Mouse (Mus musculus): ENCODE measurements around the gene Olfr559. TPM values are rescaled to one million over a fixed set of nuclear protein-coding genes. Genes with fewer than 3 reads are reported as not detected.

Gene Olfr559
- not detected for polyA plus RNA-seq (2017; shearing (Covaris generic))

DNA sequence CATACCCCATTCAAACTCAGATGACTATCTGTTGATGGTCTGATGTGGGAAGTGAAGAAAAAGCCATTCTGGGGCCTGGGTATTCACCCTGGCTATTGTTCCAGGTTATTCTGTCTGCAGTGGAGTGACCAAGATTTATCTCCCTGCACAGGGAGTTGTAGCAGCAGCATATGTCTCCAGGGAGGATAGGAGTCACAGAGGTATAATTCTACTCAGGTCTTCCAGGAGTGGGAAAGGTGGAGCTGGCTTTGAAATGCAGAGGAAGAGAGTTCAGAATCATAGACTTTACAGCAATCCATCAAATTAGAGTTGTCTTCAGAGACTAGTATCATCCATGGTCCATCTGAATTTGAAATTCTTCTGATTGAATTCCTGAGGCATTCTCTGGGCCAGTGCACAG, at the start of gene Olfr559:
TSS of gene Olfr559 (minus strand) at position 101 of the 400 bp plus-strand sequence.

DNA sequence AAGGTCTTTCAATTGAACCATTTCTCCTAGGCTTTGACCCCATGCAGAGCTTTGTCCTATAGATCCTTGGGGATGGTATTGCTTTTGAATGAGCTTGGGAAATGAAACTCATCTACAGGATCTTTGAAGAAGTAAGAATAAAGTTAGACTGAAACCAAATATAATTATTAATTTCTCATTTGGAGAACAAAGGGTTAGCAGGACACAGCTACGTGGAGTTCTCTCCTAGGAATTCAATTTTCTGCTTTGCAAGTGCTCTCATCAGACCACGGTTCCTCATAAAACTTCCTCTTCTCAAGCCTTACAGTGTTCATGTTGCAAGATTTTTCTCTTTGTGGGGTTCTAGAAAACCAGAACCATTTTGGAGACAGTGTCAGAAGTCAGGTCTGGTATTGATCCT, 43.6 kb upstream of the Olfr559 start, which contains the start of gene Olfr561:
TSS of gene Olfr561 (plus strand) at position 301 of the 400 bp plus-strand sequence.

DNA sequence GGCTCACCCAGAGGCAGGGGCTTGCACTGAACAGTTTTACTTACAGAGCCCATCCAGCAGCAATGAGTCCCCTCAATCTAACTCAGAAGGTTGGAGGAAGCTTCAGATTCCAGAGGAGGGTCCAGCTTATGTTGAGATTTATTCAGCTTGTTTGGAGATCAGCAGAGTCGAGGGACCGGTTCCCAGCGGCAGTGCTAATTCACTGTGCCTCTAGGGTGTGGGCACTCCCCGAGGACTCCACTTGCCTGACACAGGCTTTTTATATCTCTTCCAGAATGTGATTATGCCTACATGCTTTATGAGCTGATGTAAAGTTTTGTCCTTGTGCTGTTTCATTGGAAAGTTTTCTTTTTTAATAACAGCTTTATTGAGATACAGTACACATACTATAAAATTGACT, 32.0 kb upstream of the Olfr559 start, which contains the start of the genes Olfr560 and Olfr78:
TSS of gene Olfr560 (minus strand) at position 101 of the 400 bp plus-strand sequence.
TSS of gene Olfr78 (minus strand) at position 206 of the 400 bp plus-strand sequence.

DNA sequence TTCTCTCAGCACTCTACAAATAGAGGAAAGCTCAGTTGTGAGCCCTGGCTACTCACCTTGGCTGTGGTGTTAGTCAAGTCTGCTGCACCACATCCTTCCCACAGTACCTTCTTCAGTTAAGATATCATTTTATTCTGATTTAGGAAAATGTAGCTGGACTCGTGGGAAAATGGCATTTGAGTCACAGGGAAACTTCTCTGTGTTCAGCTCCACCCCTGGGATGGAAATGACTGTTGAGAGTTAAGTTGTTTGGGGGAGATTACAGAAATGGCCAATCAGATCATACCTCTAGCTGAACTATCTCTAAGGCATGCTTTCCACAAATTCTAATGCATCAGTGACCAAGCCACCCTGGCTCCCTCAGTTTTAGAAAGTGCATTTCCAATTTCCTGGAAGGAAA, 8.3 kb downstream of the Olfr559 start, which contains the start of gene Olfr33:
TSS of gene Olfr33 (minus strand) at position 101 of the 400 bp plus-strand sequence.

DNA sequence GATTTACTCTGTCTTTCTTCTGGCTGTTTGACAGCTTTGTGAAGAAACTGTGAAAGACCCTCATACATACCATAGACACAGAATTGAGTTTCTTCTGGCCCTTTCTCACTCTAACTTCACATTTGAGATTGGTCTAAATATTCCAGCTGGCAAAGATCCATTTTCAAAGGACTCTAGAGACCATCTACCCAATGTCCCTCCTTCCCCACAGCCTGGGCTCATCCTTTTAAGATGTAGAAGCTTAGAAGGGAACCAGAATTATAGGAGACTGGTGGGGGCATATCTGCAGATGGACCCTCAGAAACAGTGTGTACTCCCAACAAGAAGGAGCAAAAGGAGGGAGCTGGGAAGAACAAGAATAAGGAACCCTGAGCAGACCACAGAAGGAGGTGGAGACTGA, 25.4 kb downstream of the Olfr559 start, which contains the start of gene Olfr558:
TSS of gene Olfr558 (plus strand) at position 301 of the 400 bp plus-strand sequence.

DNA sequence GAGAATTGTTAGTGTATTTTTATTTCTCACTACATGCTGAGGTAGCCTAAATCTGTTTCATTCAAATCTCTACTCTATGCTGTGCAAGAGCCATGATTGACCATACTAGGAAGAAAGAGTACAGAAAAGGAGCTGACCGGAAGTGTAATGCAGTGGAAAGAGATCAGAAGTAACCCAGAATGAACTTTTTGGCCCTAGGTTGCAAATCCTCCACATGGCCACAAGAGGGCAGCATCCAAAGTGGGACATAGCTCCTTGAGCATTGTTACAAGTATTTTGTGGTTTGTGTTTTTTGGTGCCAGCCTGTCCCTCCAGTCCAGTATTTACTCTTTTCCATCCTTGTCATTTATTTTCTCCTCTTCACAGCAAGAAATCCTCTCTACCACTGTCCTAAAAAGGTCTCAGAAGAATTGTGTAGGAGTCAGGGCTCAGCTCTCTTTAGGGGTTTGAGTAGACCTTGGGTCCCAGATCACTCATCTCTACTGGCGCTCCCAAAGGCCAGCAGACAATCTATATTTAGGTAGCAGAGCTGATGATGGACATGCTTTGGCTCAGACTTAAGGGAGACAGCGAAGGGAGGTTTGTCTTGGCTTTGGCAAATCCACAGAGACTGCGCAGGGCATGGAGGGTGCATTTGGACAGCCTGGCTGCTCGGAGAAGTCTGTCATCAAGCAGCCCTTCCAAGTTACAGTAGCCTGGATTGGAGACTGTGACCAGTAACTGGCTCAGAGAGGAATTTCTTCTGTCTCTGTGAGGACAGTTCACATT, 31.7 kb downstream of the Olfr559 start, which contains the start of gene Olfr557:
TSS of gene Olfr557 (plus strand) at position 553 of the 768 bp plus-strand sequence.

DNA sequence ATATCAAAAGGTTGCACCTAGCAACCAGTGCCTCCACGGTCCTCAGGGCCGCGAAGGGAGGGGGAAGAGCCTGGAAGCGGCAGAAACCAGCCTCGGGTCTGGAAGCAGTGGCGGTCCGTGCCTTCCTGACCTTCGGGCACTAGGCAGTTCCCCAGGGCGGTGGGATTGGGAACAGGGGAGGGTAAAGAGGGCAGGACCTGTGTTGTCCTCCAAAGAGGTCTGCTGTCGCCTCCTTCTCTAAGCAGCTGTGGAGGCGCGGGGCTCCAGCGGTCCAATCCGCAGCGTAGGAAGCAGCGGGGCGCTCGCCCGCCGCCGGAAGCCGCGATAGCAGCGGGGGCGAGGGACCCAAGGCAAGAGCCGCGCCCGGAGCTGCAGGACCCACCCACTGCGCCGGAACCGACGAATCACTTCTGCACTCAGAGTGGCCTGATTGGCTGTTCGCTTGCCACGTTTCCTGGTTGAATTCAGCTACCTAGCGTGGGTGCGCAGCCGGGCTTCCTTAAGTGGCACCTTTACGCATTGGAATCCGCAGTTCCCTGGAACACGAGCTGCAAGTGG, 40.3 kb downstream of the Olfr559 start, which contains the start of gene Trim68:
TSS of gene Trim68 (minus strand) at position 384 of the 558 bp plus-strand sequence.

Other genes with a start within 250 kb of the Olfr559 start
- gene Olfr543, start 245.8 kb downstream of the Olfr559 start, polyA plus RNA-seq (2017; shearing (Covaris generic)): not detected
- 0.09 TPM for gene Olfr544, start 239.2 kb downstream of the Olfr559 start, polyA plus RNA-seq (2017; shearing (Covaris generic))
- not detected for gene Olfr545, start 227.9 kb downstream of the Olfr559 start, polyA plus RNA-seq (2017; shearing (Covaris generic))
- not detected for gene Olfr547, start 192.7 kb downstream of the Olfr559 start, polyA plus RNA-seq (2017; shearing (Covaris generic))
- not detected for gene Olfr548-ps1, start 186.6 kb downstream of the Olfr559 start, polyA plus RNA-seq (2017; shearing (Covaris generic))
- not detected for gene Olfr549, start 177.6 kb downstream of the Olfr559 start, polyA plus RNA-seq (2017; shearing (Covaris generic))
- 107 TPM for gene Trim21, start 162.0 kb downstream of the Olfr559 start, polyA plus RNA-seq (2017; shearing (Covaris generic))
- not detected for gene Olfr550, start 156.0 kb downstream of the Olfr559 start, polyA plus RNA-seq (2017; shearing (Covaris generic))
- not detected for gene Olfr551, start 135.6 kb downstream of the Olfr559 start, polyA plus RNA-seq (2017; shearing (Covaris generic))
- gene Olfr552, start 129.7 kb downstream of the Olfr559 start, polyA plus RNA-seq (2017; shearing (Covaris generic)): not detected
- not detected for gene Olfr553, start 109.3 kb downstream of the Olfr559 start, polyA plus RNA-seq (2017; shearing (Covaris generic))
- not detected for gene Olfr554, start 89.1 kb downstream of the Olfr559 start, polyA plus RNA-seq (2017; shearing (Covaris generic))
- gene Olfr555, start 68.7 kb downstream of the Olfr559 start, polyA plus RNA-seq (2017; shearing (Covaris generic)): not detected
- 0.10 TPM for gene Olfr556, start 62.6 kb downstream of the Olfr559 start, polyA plus RNA-seq (2017; shearing (Covaris generic))
- gene Trim68, start 40.2 kb downstream of the Olfr559 start, polyA plus RNA-seq (2017; shearing (Covaris generic)): 14.5 TPM
- not detected for gene Olfr557, start 31.6 kb downstream of the Olfr559 start, polyA plus RNA-seq (2017; shearing (Covaris generic))
- not detected for gene Olfr558, start 25.3 kb downstream of the Olfr559 start, polyA plus RNA-seq (2017; shearing (Covaris generic))
- gene Olfr33, start 8.4 kb downstream of the Olfr559 start, polyA plus RNA-seq (2017; shearing (Covaris generic)): not detected
- gene Olfr560, start 31.9 kb upstream of the Olfr559 start, polyA plus RNA-seq (2017; shearing (Covaris generic)): not detected
- gene Olfr78, start 32.0 kb upstream of the Olfr559 start, polyA plus RNA-seq (2017; shearing (Covaris generic)): not detected
- gene Olfr561, start 43.7 kb upstream of the Olfr559 start, polyA plus RNA-seq (2017; shearing (Covaris generic)): not detected
- gene Olfr564, start 76.0 kb upstream of the Olfr559 start, polyA plus RNA-seq (2017; shearing (Covaris generic)): not detected
- not detected for gene Olfr566, start 131.3 kb upstream of the Olfr559 start, polyA plus RNA-seq (2017; shearing (Covaris generic))
- not detected for gene Olfr568, start 149.6 kb upstream of the Olfr559 start, polyA plus RNA-seq (2017; shearing (Covaris generic))
- not detected for gene Olfr569, start 163.4 kb upstream of the Olfr559 start, polyA plus RNA-seq (2017; shearing (Covaris generic))
- gene Olfr570, start 167.1 kb upstream of the Olfr559 start, polyA plus RNA-seq (2017; shearing (Covaris generic)): not detected
- not detected for gene Olfr571, start 190.0 kb upstream of the Olfr559 start, polyA plus RNA-seq (2017; shearing (Covaris generic))
- not detected for gene Olfr572, start 196.9 kb upstream of the Olfr559 start, polyA plus RNA-seq (2017; shearing (Covaris generic))
- gene Olfr573-ps1, start 215.1 kb upstream of the Olfr559 start, polyA plus RNA-seq (2017; shearing (Covaris generic)): not detected
- gene Olfr574, start 221.0 kb upstream of the Olfr559 start, polyA plus RNA-seq (2017; shearing (Covaris generic)): not detected
- not detected for gene Olfr575, start 231.3 kb upstream of the Olfr559 start, polyA plus RNA-seq (2017; shearing (Covaris generic))
- gene Olfr576, start 235.2 kb upstream of the Olfr559 start, polyA plus RNA-seq (2017; shearing (Covaris generic)): not detected
- not detected for gene Olfr577, start 248.5 kb upstream of the Olfr559 start, polyA plus RNA-seq (2017; shearing (Covaris generic))

Measured in CD4-positive, CD25-positive, alpha-beta regulatory T cell, adult 9 weeks (primary cell).